Mouse (Mus musculus): Measurements from ENCODE around the gene Cd180.
"Not testable (repeated sequence)": the region's sequence is repeated elsewhere in the genome, so short reads cannot be mapped to it uniquely, and the experiment has no call there.

Gene Cd180

GRCm38 (mm10) chr13:102684890-102685289, 8.5 kb upstream of the Cd180 start:
- DNase-seq = no peak

- no peak for DNase-seq
Observed at GRCm38 (mm10) chr13:102688121-102688520, 5.2 kb upstream of the Cd180 start.

GRCm38 (mm10) chr13:102689201-102690090, 3.9 kb upstream of the Cd180 start:
- DNase-seq = no peak

DNA sequence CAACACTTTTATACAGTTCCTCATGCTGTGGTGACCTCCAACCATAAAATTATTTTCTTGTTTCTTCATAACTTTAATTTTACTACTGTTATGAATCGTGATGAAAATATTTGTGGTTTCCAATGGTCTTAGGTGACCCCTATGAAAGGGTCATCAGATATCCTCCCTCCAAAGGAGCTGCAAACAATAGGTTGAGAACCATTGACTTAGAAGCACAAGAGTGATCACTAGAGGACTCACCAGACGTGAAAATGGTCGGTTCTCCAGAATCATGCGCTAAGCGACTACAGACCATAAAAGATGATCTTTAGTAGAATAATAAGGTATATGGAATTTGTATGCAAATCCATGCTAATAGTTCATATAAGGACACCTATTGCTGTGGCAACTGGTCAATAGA, 3.2 kb upstream of the Cd180 start:
- DNase-seq = no peak

GRCm38 (mm10) chr13:102691408-102692150, 1.8 kb upstream of the Cd180 start:
- DNase-seq = no peak

DNA sequence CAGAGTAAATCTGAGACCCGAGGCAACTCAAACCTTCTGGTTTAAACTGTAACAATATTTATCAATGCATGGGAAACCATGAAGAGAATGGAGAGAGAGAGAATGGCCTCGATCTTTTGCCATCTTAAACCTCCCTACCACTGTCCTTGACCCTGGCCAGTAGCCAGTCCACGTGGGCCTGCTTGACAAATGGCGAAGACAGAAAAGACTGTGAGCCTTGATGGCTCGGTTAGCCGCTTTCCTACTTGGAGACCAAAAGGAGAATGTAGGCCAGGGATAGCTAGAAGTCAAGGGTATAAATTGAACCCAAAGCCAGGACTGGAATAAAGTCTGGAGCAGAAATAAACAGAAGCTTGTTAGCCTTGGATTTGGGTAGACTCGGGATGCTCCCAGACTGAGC, 796 bp downstream of the Cd180 start:
- DNase-seq = no peak

DNA sequence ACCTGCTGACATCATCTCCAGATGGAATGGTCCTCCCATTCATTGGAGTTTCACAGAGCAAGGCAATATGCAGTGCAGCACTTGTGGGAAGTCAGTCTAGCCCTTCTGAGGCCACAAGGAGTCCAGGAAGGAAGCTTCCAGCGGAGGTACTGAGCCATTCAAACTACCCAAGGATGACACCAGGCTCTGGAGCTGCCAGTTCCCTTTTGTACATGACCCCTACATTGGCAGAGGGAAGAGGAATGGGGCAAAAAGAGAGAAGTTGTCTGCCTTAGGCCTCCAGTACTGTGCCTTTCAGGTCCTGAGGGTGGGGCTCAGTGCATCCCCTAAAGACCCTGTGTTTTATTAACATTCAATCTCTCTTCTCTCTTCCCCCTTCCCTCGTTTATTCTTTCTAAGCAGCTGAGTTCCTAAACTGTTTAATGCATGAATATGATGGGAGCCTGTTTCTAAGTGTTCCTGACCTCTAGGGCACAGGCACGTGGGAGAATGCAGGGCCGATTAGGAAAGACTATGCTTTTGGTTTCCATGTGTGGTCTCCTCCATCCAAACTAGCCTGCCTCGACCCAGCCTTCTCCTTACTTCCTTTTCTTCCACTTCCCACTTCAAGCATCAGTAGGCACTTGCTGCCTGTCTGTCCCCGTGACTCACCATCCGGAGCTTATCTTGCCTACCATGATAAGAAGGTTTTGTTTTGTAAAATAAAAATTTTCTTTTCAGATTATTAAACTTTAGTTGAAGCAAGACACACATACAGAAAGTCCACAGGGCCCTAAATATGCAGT, 2.0 kb downstream of the Cd180 start:
- DNase-seq = no peak

DNA sequence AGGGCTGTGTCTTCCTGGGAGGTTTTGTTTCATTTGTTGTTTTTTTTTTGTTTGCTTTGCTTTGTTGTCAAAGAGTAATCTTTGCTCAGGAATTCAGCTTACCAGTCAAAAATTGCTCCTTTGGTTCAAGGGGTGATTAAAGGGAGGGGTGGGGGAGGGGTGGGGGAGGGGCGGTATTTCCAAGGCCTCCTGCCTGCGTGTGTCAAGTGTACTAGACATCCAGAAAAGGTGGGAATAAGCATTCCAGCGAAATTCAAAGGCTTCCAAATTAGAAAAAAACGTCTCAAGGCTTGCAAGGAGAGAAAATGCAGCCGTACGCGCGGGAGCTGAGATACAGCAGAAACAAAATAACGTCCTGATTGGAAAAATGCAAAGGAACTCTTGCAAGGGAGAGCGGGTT, 5.0 kb downstream of the Cd180 start:
- DNase-seq = no peak

GRCm38 (mm10) chr13:102698751-102699323, 5.5 kb downstream of the Cd180 start:
- DNase-seq = peak; percentile 18

- DNase-seq = no peak
Observed at GRCm38 (mm10) chr13:102700176-102700575, 6.8 kb downstream of the Cd180 start.

GRCm38 (mm10) chr13:102700744-102701143, 7.4 kb downstream of the Cd180 start:
- DNase-seq = no peak

- no peak for DNase-seq
Observed at GRCm38 (mm10) chr13:102716973-102717372, 23.6 kb downstream of the Cd180 start.

DNA sequence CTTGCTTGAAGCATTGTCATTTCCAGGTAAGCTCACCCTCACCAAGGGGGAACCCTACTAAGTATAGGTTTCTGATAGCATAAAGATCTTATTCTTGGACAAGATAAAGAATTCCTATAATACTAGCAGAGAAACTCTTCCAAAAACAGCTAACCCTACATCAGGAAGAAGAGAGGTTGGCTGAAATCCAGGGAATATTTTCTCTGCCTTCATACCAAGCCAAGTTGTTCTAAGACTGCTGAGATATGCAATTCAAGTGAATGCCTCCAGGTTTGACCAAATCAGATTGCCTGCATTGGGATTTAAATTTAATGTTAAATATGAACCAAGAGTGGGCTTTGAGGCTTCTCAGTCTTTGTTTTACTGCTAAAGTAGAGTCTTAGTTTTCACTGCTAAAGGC, 32.1 kb downstream of the Cd180 start:
- no peak for DNase-seq

DNA sequence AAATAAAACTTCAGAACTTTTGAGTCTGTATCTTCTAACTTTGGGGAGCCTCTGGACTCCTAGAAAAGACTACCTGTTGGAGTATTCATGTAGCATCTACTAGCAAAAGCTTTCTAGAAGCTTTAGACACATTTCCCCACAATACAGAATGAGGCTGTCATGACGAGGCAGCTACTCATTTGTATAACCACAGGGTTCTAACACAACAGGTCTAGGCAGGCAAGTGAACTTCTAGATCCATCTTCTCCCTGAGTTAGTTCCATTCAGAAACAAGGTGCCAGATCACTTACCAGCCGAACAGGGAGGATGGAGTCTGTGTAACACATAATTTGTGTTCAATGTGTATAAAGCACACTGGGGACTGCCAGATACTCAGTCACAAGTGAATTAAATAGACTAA, 32.5 kb downstream of the Cd180 start:
- DNase-seq = no peak

- DNase-seq = no peak
Observed at GRCm38 (mm10) chr13:102726876-102727275, 33.5 kb downstream of the Cd180 start.

DNA sequence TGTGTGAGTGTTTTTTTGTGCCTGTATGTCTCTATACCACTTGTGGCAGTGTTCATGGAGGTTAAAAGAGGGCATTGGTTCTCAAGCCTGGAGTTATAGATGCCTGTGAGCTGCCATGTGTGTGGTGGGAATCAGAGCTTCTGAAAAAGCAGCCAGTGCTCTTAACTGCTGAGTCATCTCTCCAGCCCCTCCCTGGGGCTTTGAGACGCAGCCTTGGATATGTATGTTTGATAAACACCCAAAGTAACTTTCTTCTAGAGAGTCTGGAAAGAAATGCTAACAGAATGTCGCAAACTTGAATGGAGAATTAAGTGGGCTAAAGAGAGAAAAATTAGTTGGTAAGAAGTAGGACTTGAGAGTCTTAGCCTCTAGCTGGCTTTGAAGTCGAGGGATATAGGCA, 34.7 kb downstream of the Cd180 start:
- DNase-seq = no peak

DNA sequence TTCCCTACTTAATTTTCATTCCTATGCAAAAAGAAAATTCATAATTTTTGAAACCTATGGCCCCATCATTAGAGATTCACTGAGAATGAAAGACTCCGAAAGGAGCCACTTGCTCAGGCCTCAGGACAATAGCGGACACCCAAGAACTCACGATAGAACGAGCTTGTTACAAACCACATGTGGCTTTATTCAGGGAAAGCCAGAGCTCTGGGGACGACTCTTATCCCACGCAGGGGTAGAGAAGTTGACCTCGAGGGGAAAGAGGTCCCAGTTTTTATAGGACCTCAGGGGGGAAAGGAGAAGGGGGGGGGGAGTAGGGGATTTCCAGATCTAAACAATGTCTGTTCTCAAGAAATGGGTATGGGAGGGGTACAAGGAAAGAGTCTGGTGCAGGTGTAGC, 35.6 kb downstream of the Cd180 start:
- not testable (repeated sequence) for DNase-seq

DNA sequence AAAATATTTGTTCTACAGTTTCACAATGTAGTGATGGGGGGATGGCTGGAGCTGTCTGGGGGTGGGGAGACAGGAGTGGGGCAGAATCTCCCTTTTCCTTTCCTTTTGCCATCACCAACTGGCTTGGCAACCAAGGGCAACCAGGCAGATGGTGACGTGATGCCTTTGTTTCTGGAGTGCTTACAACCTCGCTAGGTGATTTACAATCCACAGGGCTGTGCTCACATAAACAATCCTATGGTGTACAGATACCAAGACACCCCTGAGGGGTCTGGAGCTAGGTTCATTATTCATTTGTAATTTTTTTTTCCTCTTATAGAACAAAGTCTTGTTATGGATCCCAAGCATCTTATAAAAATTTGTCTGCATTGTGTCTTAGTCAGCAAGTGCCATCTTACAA, 39.7 kb downstream of the Cd180 start:
- DNase-seq = no peak

DNA sequence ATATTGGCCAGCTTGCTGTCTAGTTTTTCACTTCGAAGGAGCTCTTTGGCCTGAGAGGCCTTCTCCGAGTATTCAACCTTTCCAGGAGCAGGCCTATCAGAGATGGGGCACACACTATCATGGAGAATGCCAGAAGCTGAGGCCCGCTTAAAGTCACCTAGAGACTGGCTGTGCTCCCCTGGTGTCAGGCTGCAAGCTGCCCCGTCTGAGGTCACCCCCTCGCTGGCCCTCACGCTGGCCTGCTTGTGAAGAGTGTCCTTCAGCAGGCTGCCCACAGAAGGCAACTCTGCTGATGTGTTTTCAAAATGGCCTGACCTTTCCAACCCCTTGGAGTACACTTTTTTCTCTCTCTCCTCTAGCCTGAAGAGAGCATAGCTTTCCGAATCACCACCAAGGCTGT, 44.5 kb downstream of the Cd180 start:
- DNase-seq = no peak

DNA sequence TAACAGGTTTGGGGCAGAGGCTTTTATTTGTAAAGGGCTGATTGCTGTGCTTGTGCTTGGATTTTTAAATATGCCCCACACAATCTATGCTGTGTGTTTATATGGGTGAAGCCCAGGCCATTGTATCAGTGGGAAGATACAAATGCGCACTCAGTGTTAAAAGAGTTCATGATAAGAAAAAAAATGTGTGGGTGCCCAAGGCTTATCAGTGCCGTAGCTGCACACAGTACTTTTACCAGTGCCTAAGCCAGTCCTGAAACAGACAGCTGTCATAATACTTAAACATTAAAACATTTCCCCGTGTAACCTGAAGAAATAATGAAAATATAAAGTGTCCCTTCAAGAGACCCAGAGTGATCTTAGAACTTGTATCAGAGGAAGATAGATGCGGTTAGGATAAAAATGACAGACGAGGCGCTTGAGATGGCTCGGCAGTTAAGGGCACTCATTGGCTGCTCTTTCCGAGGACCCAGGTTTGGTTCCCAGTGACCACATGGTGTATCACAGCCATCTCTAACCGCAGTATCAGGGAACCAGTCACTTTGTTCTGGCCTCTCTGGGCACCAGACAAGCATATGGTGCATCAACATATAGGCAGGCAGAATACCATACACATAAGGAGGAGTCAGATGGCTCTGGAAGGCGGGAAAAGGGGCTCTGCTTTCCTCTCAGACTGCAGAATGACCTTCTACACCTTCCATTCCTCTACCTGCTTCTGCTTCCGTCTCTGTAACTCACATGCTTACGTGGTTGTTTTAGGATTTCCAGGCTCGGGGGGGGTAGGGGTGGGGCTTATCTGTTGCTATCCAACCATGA, 46.6 kb downstream of the Cd180 start:
- DNase-seq = no peak

- no peak for DNase-seq
Observed at GRCm38 (mm10) chr13:102744481-102745269, 51.3 kb downstream of the Cd180 start.

Data from cerebellum, adult 11-12 months (tissue).